Mouse (Mus musculus) heart, embryonic 11.5 days (tissue): Measurements from ENCODE around the gene Calhm2. TPM values are rescaled to one million over a fixed set of nuclear protein-coding genes. Genes with fewer than 3 reads are reported as not detected.
"Not testable (repeated sequence)": the region's sequence is repeated elsewhere in the genome, so short reads cannot be mapped to it uniquely, and the experiment has no call there.

Experiments
- ATAC-seq: fragments of 200-750 bp; cut with Nextera tagmentation; replicated peaks from 2 replicates; pipeline ENCODE4 v1.8.0; 2017; ENCODE audit warnings: moderate library complexity; ENCODE audit not compliant: insufficient number of reproducible peaks, low FRiP score, low TSS enrichment
- H3K27ac ChIP-seq: fragments of 300-500 bp; sonication (generic); 2 replicates; pipeline ENCODE4 v1.5.1; 2014; ENCODE audit warnings: mild to moderate bottlenecking, low read depth, low read length
- H3K27me3 ChIP-seq: fragments of 300-500 bp; sonication (generic); 2 replicates; pipeline ENCODE4 v1.6.1; 2014; ENCODE audit warnings: mild to moderate bottlenecking, low read length, mixed read lengths; ENCODE audit not compliant: control insufficient read depth, insufficient read depth
- H3K36me3 ChIP-seq: fragments of 300-500 bp; sonication (generic); 2 replicates; pipeline ENCODE4 v1.6.1; 2014; ENCODE audit warnings: mild to moderate bottlenecking, low read length, moderate library complexity, mixed read lengths; ENCODE audit not compliant: control insufficient read depth, insufficient read depth
- H3K4me1 ChIP-seq: fragments of 300-500 bp; sonication (generic); 2 replicates; pipeline ENCODE4 v1.6.1; 2014; ENCODE audit warnings: low read length; ENCODE audit not compliant: control insufficient read depth, insufficient read depth
- H3K4me2 ChIP-seq: fragments of 300-500 bp; sonication (generic); 2 replicates; pipeline ENCODE4 v1.6.1; 2014; ENCODE audit warnings: mild to moderate bottlenecking, moderate library complexity
- H3K4me3 ChIP-seq: fragments of 300-500 bp; sonication (generic); 2 replicates; pipeline ENCODE4 v1.5.1; 2014; ENCODE audit warnings: low read depth, low read length
- H3K9ac ChIP-seq: fragments of 300-500 bp; sonication (generic); 2 replicates; pipeline ENCODE4 v1.6.1; 2014; ENCODE audit warnings: mild to moderate bottlenecking, low read depth, low read length, moderate library complexity
- H3K9me3 ChIP-seq: fragments of 300-500 bp; sonication (generic); replicated peaks from 2 replicates; pipeline ENCODE4 v1.6.1; 2016; ENCODE audit warnings: low read length; ENCODE audit not compliant: control insufficient read depth
- WGBS: fragments of 180-500 bp; shearing (Covaris S2); extraction: QIAGEN DNeasy Blood & Tissue Kit; methylation state at CpG from one replicate; pipeline ENCODE4 v1.1.7; 2014; ENCODE audit not compliant: insufficient replicate concordance; 5-methylcytosine and 5-hydroxymethylcytosine counted together
- polyA plus RNA-seq: library from polyadenylated mRNA; unstranded; fragments of >200 nt; fragmentation: Nextera tagmentation; extraction: Ambion mirVana; gene quantifications from 2 replicates; pipeline ENCODE4 v1.2.1, GENCODE M21; 2014

Gene Calhm2
- polyA plus RNA-seq, 1 experiment from 2014 or later: 1.4 TPM

DNA sequence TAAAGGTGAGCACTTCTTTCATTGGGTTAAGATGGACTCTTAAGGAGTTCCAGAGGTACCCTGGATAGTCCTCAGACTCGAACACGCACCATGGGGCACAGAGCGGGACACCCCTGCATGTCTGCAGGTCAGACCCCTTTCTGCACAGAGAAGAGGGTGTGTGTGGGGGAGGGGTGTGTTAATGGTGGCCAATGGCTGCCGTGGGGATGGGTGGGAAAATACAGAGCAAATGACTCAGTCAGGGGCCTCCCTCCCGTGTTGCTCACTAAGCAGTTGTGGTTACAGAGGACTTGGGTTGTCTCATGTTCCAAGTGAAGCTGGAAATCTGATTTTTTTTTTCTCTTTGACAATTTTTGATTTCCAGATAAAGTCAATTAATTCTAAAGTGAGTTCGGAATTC lies 4.3 kb upstream of the Calhm2 start:
- peaks cover 5% of the 10 kb centered on the region for H3K27me3 ChIP-seq
- H3K4me3 ChIP-seq: no peak overlapping the region
- no peaks in the 10 kb centered on the region for H3K9me3 ChIP-seq
- no peak overlapping the region for H3K9ac ChIP-seq
- peaks cover 8% of the 10 kb centered on the region for H3K4me1 ChIP-seq
- no peak for ATAC-seq
- H3K27ac ChIP-seq: no peak overlapping the region
- no peak overlapping the region for H3K4me2 ChIP-seq
- H3K36me3 ChIP-seq: no peaks in the 10 kb centered on the region
- 72% methylated on average over 6 of the region's 6 CpGs for WGBS

DNA sequence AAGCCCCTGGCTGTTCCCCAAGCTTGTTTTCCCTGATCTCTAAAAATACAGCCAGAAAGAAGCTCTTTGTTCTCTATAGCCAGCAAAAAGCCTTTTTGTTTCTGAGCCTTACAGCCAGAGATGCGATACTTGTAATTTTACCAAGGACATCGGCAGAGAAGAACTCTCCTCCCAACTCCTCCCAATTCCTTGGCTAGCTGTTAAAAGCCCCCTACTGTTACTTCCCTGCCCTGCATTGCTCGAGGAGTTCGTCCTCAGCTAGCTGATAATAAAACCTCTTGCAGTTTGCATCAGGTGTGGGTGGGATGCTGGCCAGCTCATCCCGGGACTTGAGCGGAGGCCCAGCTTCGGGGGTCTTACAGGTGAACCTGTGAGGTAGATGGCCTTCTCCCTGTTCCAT lies 1.5 kb upstream of the Calhm2 start:
- H3K27me3 ChIP-seq, H3K27ac ChIP-seq, H3K4me2 ChIP-seq, H3K9ac ChIP-seq, H3K4me3 ChIP-seq, ATAC-seq, H3K36me3 ChIP-seq, H3K9me3 ChIP-seq: not testable (repeated sequence)
- H3K4me1 ChIP-seq: peaks cover 15% of the 10 kb centered on the region
- 20% methylated on average over 7 of the region's 7 CpGs for WGBS

DNA sequence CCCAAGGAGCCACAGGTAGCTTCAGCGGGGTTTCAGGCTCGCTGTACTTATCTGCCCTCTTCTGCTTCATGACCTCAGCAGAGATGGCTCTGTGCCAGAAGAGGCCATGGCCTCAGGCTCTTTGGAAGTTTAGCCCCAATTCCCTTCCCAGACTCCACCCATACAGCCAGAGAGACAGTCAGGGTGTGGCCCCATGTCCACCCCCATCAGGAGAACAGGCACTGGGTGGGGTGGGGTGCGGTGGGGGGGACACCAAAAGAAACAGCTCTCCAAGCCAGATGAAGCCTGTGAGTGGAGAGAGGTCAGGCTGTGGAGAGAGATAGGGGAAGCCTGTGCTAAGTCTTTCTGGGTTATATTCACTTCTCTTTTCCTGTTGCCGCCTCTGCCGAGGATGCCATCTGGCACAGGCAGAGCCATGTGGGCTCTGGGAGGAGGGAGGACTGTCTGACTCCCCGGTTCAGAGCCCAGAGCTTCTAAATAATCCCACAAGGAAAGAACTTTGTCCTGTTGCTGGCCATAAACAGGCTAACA lies 978 bp downstream of the Calhm2 start:
- peaks cover 5% of the 10 kb centered on the region for H3K27me3 ChIP-seq
- peak overlapping the region; percentile 72 for H3K9ac ChIP-seq
- peaks cover 4% of the 10 kb centered on the region; the same call in 1 of the 2 replicates for H3K36me3 ChIP-seq
- H3K27ac ChIP-seq: 0 out of 2 replicates have a peak overlapping the region, but pooled peaks have one; percentile 30
- H3K4me1 ChIP-seq: peaks cover 15% of the 10 kb centered on the region
- peak overlapping the region; percentile 69 for H3K4me2 ChIP-seq
- H3K4me3 ChIP-seq: peak overlapping the region; percentile 46
- peak; percentile 48; the same call in 1 of the 2 replicates for ATAC-seq
- no peaks in the 10 kb centered on the region for H3K9me3 ChIP-seq
- WGBS: 17% methylated on average over 6 of the region's 6 CpGs

DNA sequence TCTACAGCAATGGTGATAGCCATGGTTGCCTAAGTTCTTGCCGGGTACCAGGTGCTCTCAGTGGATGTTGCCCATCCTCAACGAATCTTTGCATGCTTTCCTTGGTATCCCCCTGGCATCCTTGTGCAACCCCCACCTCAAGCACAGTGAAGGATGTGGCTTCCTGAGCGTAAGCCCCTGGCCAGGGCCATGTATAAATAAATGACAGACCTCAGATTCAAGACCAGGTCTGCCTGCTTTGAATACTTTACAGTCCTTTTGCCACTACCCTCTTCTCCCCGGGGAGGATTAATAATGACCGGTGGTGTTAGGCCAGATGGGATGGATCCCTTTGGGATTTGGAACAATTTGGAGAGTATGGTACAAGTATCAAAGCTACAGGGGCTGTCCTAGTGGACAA lies 1.9 kb downstream of the Calhm2 start:
- Histone ChIP-seq H3K9me3 (no peaks in the 10 kb centered on the region), H3K4me2 (no peak overlapping the region), H3K4me1 (peaks cover 15% of the 10 kb centered on the region), H3K9ac (no peak overlapping the region), H3K27ac (no peak overlapping the region), H3K4me3 (no peak overlapping the region), H3K36me3 (peaks cover 9% of the 10 kb centered on the region), H3K27me3 (peaks cover 4% of the 10 kb centered on the region)
- ATAC-seq: no peak
- whole genome bisulfite sequencing: 90% methylated on average over 5 of the region's 5 CpGs

DNA sequence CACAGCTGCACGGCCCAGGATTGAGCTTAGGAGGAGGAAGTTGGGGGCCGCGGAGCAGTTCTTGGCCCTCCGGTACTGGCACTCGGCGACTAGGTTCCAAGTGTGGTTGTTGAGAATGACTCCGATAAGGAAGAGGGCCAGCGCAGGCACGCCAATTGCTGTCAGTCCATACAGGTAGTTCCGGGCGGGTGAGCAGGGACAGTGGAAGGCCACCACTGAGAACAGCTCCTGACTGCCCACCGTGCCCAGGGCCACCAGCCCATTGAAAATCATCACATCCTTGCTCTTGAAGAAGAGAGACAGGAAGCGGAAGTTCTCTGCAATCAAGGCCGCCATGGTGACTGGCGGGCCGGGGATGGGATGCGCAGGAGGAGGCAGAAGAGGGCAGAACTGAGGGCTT lies 2.5 kb downstream of the Calhm2 start:
- Histone ChIP-seq H3K4me2 (no peak overlapping the region), H3K27ac (no peak overlapping the region), H3K4me3 (no peak overlapping the region), H3K9ac (no peak overlapping the region), H3K4me1 (peaks cover 15% of the 10 kb centered on the region), H3K36me3 (peaks cover 13% of the 10 kb centered on the region), H3K27me3 (peaks cover 2% of the 10 kb centered on the region), H3K9me3 (no peaks in the 10 kb centered on the region)
- no peak for ATAC-seq
- 82% methylated on average over 17 of the region's 17 CpGs for WGBS

DNA sequence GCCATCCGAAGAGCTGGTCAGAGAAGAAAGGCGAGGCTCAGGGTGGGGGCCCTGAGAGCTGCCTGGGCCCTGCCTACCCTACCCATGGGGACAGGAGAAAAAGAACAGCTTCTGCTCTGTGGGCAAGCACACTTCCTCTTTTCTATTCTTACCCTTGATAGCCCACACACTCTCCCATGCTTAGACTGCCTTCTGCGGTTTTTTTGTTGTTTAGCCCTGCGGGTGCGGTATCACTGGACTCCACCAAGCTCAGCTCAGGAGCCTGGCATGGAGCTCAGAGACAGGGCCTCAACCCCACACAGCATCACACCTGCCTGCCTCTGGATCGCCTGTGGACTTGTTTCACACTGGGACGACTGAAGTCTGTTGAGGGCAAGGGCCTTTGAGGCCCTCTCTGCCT lies 4.9 kb downstream of the Calhm2 start:
- H3K36me3 ChIP-seq: peaks cover 31% of the 10 kb centered on the region
- H3K9me3 ChIP-seq: no peaks in the 10 kb centered on the region
- no peak for ATAC-seq
- H3K4me2 ChIP-seq: no peak overlapping the region
- no peak overlapping the region for H3K9ac ChIP-seq
- 89% methylated on average over 7 of the region's 7 CpGs for WGBS
- no peak overlapping the region for H3K27ac ChIP-seq
- peaks cover 8% of the 10 kb centered on the region for H3K4me1 ChIP-seq
- H3K4me3 ChIP-seq: no peak overlapping the region
- H3K27me3 ChIP-seq: no peaks in the 10 kb centered on the region

DNA sequence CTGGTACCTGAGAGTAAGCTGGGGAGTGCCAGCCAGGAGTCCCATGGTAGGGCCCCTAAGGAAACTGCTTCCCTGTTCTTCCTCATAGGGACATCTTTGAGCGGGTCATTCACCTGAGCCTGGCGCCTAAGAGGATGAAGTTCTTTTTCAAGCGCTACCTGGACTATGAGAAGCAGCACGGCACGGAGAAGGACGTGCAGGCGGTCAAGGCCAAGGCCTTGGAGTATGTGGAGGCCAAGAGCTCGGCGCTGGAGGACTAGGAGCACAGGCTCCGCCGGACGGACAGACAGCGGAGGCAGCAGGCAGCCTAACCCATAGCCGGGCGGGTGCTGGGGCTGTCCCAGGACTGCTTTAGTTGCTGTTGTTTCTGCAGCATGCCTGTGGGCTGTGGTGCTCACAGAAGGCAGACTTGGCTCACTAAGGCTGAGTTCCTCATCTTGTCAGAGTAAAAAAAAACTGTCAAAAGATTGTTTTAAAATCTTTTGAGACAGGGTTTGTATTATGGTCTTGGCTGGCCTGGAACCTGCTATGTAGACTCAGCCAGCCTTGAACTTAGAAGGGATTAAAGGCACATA lies 7.5 kb downstream of the Calhm2 start:
- Histone ChIP-seq H3K4me3 (no peak overlapping the region), H3K27ac (no peak overlapping the region), H3K4me1 (no peaks in the 10 kb centered on the region), H3K4me2 (no peak overlapping the region), H3K9ac (no peak overlapping the region), H3K9me3 (no peaks in the 10 kb centered on the region), H3K36me3 (peaks cover 44% of the 10 kb centered on the region), H3K27me3 (no peaks in the 10 kb centered on the region)
- no peak for ATAC-seq
- 93% methylated on average over 15 of the region's 15 CpGs for WGBS

DNA sequence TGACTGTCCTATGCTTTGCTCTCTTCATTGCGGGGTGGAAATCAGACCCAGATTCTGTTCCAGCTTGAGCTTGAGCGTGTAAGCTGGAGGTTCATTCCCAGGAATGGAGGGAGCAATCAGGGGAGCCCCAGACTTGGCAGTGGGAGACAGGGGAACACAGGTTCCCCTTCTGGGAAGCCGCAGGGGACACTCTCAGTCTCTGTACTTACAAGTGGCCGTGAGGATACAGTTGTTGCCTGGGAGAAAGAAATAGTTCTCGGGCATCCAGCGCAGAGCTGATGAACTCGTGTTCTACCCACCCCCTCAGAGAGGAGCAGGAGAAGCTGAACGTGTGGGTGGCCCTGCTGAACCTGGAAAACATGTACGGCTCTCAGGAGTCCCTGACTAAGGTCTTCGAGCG lies 9.3 kb downstream of the Calhm2 start:
- Histone ChIP-seq H3K4me2 (no peak overlapping the region), H3K4me1 (no peaks in the 10 kb centered on the region), H3K27ac (no peak overlapping the region), H3K4me3 (no peak overlapping the region), H3K36me3 (peaks cover 41% of the 10 kb centered on the region), H3K9ac (no peak overlapping the region), H3K9me3 (no peaks in the 10 kb centered on the region), H3K27me3 (no peaks in the 10 kb centered on the region)
- WGBS: 87% methylated on average over 11 of the region's 11 CpGs
- no peak for ATAC-seq

DNA sequence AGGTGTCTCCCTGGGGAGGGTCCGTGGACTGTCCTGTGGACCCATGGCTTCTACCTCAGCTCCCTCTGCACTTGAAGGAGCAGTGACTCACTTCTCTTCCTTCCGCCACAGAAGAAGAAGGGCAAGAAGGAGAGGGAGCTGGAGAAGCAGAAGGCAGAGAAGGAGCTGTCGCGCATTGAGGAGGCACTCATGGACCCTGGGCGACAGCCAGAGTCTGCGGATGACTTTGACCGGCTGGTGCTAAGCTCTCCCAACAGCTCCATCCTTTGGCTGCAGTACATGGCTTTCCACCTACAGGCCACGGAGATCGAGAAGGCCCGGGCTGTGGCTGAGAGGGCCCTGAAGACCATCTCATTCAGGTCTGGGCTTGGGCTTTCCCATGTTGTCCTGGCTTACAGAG lies 9.9 kb downstream of the Calhm2 start:
- H3K4me2 ChIP-seq: no peak overlapping the region
- H3K9ac ChIP-seq: no peak overlapping the region
- ATAC-seq: no peak
- H3K9me3 ChIP-seq: no peaks in the 10 kb centered on the region
- no peak overlapping the region for H3K4me3 ChIP-seq
- H3K36me3 ChIP-seq: peaks cover 41% of the 10 kb centered on the region
- no peaks in the 10 kb centered on the region for H3K4me1 ChIP-seq
- WGBS: 96% methylated on average over 10 of the region's 10 CpGs
- no peak overlapping the region for H3K27ac ChIP-seq
- no peaks in the 10 kb centered on the region for H3K27me3 ChIP-seq
